Mouse (Mus musculus) thymus, postnatal 4 days (tissue): Measurements from ENCODE around the gene Anks4b.

Source experiments
- DNase-seq: peaks from one replicate; pipeline ENCODE4 v3.0.0; 2021

Anks4b gene

DNA sequence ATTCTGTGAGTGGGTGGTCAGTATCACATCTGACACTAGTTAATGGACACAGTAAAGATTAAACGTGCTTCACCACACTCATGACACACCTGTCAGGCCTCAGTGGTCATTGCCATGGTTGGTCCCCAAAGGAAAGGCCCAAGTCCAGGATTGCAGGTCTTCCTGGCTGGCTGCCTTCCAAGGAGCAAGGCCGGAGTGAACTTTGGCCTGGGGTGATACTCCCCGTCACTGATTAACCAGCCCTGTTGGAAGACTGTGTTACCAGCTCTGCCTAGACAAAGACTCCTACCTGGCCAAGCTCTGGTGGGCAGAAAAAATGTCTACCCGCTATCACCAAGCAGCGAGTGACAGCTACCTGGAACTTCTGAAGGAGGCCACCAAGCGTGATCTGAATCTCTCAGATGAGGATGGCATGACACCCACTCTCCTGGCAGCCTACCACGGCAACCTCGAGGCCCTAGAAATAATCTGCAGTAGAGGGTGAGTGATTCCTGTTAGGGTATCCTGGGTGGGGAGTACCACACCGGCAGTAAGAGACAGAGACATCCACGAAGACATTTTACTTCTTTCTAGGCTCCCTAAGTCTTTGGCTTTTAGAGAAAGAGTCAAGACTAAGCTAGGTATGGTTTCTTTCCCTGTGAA is at the start of gene Anks4b:
TSS of gene Anks4b (plus strand) at position 256 of the 642 bp plus-strand sequence.
- no peak for DNase-seq

DNA sequence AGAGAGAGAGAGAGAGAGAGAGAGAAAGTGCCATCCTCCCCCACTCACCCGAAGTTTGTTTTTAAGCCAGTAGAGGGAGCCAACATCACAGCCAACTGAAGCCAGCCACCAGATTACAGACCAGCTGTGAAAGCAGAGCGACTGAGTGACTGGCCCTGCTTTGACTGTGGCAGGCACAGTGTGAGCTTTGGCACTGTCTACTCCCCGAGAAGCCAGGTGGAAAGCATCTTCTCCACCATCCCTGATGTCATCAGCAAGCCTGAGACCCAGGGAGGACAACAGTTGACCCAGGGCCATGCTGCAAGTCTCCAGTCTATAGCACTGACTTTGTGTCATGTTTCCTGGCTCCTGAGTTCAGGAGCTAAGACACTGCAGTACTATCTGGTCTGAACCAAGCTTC is 48.8 kb upstream of the Anks4b start:
- DNase-seq: peak; percentile 51

DNA sequence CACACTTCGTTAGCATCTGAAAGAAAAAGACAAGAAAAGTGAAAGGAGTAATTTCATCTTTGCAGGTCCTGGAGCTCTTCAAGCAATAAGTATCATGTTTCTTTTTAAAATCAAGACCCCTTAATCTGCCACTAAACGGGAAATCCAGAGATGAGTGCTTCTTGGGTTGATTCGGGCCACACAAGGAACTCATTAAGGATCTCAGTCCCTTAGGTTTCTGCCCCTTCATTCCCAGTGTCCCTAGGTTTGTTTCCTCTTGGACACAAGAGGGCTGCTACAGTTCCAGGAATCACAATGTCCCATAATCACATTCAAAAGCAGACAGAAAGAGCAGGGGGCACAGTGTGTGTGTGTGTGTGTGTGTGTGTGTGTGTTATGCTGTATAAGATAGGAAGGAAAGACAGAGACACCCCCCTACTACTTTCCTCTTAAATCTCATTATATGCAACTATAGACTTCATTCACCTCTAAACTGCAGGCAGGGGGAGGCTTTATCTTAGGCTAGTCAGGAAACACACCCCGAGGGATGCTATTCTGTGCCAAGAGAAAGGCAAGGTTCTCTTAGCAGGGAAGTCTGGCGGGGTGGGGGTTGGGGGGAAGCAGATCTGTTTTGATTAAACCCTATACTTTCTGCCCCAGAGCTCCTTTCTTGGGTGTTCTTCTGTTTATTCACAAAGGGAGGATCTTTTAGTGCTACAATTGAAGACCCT is 46.5 kb upstream of the Anks4b start:
- no peak for DNase-seq

- no peak for DNase-seq
Measured at GRCm38 (mm10) chr7:120127686-120128059, 46.0 kb upstream of the Anks4b start.

DNA sequence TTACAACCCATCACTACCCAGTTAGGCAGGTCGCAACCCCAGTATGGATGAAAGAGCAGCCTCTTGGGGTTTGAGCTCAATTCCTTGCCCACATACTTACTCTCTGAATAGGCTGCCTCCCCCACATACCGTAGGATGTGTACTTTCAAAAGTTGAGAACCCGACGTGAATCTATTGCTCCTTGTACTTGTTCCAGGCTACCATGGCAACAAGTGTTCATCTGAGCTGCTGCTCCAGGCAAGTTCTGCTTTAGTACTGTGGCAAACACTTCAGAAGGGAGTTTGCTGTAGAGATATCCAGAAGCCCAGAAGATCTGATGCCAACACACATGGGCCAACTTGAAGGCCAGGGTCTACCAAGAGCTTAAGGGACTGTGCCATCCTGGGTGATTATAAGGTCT is 44.7 kb upstream of the Anks4b start:
- no peak for DNase-seq

DNA sequence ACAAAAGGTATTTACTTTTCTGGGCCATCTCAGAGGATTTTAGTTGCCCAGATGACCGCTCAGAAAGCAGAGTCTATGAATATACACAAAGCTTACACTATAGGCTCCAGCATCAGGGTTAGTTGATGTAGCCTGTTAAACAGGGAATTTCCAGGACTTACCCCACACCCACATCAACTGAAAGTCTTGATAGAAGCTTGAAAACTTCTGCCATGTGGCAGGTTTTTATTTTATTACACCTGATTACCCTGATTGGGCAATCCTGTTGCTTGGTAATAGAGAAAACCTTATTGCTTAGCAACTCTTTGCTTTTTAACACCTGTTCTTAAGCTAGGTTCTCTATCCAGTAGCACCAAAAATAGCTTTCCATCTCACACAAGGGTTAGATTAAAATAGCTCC is 30.9 kb upstream of the Anks4b start:
- DNase-seq: no peak

- no peak for DNase-seq
Measured at GRCm38 (mm10) chr7:120145191-120145590, 28.5 kb upstream of the Anks4b start, which contains the start of gene Zp2. Gene Zp2, minus strand, starts transcription at chr7:120145291.

DNA sequence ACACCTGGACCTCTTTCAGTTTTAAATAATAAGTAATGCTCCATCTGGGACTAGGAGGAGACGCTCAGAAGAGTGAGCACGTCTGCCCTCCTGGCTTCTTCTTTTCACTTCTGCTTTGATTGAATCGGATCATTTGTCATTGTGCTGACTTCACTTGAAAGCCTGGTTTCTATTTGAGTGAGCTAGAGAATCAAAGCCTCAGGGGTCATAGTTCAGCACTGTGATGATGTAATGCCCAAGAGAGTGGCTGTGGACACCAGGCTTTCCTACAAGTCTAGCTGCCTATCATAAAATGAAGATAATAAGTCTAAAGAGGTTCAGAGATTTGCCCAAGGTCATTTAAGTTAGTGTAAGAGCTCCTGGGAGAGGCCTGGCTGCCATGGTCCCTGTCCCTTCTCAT is 23.4 kb upstream of the Anks4b start:
- no peak for DNase-seq

- no peak for DNase-seq
Measured at GRCm38 (mm10) chr7:120150898-120151297, 22.8 kb upstream of the Anks4b start.

- DNase-seq: no peak
Measured at GRCm38 (mm10) chr7:120156841-120157409, 16.7 kb upstream of the Anks4b start.

DNA sequence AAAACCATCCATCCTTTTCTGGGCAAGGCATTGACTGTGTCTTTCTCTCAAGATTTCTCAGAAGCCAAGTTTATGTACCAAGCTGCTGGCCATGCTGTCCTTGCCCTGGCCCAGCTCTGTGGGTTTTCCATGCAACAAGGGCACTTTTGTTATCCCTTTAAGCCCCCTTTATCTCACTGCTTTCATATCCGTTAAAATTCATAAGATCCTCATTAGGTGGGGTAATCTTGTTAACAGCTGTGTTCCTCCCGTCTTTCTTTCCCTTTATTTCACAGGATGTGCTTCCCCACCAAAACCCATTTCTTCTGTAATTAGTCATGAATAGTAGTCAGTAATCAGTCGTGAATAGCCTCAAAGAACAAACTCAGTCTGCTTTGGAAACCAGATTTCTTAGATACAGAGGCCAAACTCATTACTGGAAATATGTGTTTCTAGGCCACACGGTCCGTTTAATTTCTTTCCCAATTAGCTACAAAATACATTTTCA is 16.0 kb upstream of the Anks4b start:
- DNase-seq: no peak

GRCm38 (mm10) chr7:120158121-120158613 is 15.5 kb upstream of the Anks4b start:
- no peak for DNase-seq

DNA sequence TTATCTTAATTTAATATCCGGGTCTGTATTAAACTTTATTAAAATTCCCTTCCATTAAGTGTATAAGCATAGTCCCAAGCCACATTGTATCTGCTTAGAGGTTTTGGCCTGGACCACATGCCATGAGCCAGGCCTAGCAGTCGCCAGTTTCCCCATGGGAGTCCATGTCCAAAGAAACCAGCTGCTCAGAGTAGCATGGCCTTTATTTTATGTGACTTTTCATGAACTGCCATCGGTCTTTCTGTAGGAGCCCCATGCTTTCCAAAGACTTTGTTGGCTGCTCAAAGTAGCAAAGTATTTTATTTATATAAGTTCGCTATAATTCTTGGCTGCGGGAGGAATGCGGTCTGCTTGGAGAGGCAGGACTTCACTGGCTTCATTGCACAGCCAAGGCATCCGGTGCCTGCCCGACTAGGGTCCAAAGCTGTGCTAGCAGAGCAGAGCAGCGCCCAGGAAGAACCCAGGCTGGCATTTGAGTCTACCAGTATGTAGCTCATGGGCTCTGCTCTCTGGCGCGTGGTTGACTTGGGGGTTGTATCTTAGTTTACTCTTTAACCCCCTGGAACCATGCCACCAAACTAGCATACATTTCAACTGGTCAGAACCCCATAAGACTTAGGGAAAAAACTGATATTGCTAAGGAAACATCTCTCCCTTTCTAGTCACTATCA is 9.9 kb upstream of the Anks4b start:
- no peak for DNase-seq

DNA sequence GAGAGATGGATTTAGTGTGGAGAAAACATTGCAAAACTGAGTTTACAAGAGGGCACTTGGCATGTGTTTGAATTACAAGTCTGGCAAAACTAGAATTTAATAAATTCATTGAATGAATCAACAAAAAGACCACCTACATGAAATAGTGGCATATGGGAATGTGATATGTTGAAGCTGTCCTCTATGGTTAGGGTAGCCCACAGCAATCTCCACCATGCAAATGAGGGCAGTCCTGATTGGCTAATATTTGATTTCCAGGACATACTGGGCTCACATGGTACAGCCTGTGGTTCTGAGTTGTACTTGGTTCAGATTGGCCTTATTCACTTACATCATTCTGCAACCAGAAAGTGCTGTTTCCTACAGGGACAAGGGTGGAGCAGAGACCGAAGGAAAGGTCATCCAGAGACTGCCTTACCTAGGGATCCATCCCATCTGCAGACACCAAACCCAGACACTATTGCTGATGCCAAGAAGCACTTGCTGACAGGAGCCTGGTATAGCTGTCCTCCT is 1.4 kb upstream of the Anks4b start:
- no peak for DNase-seq

GRCm38 (mm10) chr7:120174723-120175504 is 1.3 kb downstream of the Anks4b start:
- no peak for DNase-seq

DNA sequence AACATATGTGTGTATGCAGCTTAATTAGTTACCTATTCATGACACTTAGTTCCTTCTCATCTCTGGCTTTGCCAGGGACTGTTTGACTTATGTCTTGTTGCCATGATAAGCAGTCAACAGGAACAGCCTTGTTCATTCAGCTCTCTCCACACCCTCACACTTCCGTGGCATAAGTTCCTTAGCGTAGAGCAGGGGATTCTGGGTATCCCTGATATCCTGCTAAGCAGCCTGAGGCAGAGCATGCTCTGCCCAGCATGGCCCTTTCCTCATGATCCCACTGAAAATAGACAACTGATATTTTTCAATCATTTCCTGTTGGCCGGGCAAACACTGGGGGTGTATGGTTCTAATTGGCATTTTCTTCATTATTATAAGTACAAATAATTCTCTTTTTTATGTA is 4.0 kb downstream of the Anks4b start:
- DNase-seq: no peak

DNA sequence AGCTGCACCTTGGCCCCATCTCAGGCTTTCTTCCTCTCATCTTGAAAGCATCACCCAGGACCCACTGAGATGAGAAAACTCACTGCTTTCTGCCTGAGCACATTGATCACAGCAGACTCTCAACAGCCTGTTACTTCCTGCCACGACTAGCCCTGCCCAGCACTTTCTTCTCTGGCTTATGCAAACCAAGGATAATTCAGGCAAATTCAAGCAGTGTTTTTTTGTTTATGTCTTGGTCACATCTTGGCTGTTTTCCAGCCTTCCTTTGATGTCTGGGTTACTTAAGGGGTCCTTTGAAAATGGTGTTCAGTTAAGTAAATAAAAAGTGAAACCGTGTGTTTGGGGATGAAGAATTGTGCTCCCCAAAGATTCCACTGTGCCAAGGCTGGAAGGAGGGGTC is 5.3 kb downstream of the Anks4b start:
- DNase-seq: no peak

GRCm38 (mm10) chr7:120180547-120180946 is 6.9 kb downstream of the Anks4b start:
- no peak for DNase-seq

DNA sequence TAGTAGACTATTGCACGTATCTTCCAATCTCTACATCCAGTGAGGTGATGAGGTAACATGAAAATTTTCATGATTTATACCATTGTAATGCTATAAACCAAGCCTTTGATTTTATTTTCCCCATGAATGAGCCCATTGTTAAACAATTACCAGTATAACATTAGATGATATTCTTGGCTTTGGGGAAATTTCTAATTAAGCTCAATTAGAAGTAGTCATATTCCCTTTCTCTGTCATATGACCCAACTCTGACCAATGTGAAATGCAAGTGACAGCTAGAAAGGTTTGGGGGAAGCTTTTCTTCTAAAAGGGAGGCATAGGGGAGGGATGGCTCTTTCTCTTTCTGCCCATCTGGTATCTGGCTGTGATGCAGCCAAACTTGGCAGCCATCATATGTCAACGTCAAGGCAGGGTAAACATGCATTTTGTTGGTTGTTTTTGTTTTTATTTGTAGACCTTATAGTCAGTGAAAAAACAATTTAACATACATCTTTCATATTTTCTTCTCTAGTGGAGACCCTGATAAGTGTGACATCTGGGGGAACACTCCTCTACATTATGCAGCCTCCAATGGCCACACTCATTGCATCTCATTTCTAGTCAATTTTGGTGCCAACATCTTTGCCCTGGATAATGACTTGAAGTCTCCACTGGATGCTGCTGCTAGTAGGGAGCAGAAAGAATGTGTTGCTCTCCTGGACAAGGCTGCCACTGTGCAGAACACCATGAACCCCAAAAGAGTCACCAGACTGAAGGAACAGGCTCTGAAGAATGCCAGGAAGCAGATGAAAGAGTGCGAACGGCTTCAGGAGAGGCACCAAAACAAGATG is 8.0 kb downstream of the Anks4b start:
- DNase-seq: no peak

- no peak for DNase-seq
Measured at GRCm38 (mm10) chr7:120182891-120183290, 9.2 kb downstream of the Anks4b start.

- DNase-seq: no peak
Measured at GRCm38 (mm10) chr7:120188946-120189345, 15.3 kb downstream of the Anks4b start.
